Mouse (Mus musculus) neutrophil, adult 5-6 weeks (primary cell): ENCODE measurements around the gene Snx5. TPM values are rescaled to one million over a fixed set of nuclear protein-coding genes. Genes with fewer than 3 reads are reported as not detected.
A peak's percentile ranks its signal among the peaks of the same experiment; 100 is the strongest.

Experiments used
- ATAC-seq: fragments of 151-379, 151-347 bp; 2 replicates; pipeline ENCODE4 v1.8.0; 2017; ENCODE audit warnings: mild to moderate bottlenecking, moderate TSS enrichment; ENCODE audit not compliant: insufficient number of reproducible peaks, poor library complexity, low FRiP score, severe bottlenecking; ENCODE audit errors: extremely low read depth
- total RNA-seq: library from RNA; stranded (forward); fragments of 200-1000 nt; gene quantifications from 2 replicates; pipeline ENCODE4 v1.2.3, GENCODE M21; 2017

Gene Snx5
- total RNA-seq, 1 experiment from 2014 or later = 486 TPM

DNA sequence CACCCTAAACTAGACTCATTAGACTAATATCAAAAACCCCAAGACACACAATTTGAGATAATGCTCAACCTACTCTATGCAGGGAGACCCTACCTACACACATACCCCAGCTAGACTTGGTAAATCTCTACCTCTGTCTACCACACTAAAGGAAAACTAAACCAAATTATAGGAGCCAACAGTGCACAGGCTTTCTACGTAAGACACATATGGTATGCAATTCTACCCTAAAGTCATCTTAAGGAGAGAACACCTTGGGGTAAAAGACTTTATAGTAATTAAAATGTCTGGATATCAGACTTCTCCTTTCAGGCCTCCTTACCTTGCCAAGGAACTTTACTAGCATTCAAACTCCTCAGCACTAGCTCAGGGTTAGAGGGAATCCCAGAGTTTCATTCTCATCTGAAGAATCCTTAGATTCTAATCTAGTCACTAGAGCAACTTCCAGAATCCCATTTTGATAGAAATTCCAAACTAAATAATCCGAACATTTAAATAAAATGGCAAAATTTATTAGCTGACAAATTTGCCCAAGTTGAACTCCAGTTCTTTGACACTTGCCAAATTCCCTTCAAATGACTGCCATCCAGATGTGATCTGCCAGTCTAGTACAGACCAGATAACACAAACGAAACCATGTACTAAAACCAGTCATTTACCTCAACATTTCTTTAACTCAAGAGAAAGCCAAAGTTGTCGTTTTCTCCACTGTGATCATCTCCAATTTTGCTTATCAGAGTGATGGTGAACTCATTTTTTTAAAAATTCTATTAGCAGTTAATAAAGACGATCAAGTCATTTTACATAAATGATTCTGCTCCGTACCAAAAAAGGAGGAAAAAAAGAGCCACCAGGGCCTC, 2.0 kb downstream of the Snx5 start:
- ATAC-seq = no peak

GRCm38 (mm10) chr2:144267731-144268015, 3.0 kb downstream of the Snx5 start:
- peak; percentile 57; the same call in 1 of the 2 replicates for ATAC-seq

- no peak for ATAC-seq
Observed at GRCm38 (mm10) chr2:144267004-144267730, 3.5 kb downstream of the Snx5 start.

DNA sequence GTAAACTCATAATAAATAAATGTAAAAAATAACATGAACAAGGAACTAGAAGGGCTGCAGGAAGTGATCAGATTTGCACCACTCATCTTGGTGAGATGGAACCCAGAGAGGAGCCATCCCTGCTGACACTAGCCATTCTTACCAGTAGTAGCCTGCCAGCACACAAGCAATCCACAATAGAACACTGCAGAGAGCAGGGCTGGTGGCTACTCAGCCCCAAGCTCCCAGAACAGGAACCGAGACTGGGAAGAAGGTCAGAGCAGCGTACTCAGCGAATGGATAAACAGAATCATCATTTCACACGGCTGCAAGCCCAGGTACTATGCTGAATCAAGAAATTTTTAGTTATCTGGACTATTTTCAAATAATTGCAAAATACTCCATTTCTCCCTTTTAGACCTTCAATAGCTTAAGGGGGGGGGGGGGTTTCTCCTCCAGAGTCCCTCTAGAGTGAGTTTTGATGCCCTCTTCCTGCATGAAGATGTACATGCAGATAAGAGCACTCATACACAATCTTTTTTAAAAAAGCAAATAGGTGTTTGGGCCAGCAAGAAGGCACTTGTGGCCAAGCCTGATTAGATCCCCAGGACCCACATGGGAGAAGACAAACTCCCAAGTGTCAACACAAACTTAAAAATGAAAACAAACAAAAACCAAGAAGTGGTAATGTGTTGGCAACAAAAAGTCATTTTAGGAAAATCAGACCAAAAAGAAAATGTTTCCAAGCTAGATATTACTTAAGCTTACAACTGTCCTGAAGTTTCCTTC, 4.6 kb downstream of the Snx5 start:
- ATAC-seq = peak; percentile 8; the same call in 1 of the 2 replicates

DNA sequence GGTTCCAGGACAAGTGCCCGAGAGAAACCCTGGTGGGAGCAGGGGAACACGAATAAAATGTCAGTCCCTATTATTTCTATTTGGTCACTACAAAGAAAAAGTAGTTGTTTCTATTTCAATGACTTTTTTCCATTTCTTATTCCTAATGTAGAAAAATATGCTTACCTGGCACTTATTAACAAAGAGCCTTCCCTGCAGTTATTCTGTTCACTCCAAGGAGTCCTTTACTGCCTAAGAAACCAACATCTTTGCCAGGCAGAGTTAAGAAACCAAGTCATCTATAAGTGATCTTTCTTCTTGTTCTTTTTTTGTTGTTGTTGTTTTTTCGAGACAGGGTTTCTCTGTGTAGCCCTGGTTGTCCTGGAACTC, 5.6 kb downstream of the Snx5 start:
- ATAC-seq = no peak

DNA sequence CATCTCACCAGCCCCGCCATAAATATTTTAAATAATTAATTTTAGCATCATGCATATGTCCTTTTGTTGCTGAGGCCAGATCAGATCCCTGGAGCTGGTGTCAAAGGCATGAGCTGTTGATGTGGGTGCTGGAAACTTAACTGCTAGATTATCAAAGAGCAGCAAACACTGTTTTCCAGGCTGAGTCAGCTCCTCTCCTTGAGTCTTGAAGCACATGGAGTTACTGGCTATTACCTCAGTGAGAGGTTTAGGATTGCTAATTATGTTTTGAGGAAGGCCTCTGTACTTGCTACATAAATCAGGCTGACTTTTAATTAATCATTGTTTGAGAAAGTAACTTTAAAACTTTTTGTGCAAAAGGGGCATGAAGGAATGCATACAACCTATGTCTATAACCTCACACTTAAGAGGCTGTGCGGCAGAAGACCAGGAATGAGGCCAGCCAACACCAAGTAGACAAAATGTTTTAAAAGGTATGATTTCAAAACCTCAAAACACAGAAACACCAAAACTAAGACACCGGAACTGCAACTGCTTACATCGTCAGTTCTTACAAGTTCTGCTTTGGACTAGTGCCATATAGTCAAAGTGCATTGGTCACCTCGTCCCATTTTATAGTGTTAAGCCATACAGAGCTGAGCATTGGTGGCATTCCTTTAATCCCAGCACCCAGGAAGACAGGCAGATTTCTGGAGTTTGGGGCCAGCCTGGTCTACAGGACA, 6.1 kb downstream of the Snx5 start:
- ATAC-seq = no peak

DNA sequence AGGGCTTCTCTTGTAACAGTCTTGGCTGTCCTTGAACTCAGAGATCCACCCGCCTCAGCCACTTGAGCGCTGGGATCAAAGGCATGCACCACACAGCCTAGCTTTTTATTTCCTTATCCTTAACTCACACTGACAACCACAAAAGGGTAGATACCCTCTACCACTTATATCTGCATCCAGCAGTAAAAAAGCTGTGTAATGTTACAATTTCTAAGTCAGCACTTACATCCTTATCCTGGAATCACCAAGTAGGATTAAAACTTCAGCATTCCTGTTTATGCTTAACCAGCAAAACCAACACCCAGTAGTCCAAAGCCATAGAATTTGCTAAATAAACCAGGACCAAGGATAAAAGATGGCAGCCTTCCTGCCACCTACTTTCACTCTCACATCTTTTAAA, 7.9 kb downstream of the Snx5 start:
- no peak for ATAC-seq

DNA sequence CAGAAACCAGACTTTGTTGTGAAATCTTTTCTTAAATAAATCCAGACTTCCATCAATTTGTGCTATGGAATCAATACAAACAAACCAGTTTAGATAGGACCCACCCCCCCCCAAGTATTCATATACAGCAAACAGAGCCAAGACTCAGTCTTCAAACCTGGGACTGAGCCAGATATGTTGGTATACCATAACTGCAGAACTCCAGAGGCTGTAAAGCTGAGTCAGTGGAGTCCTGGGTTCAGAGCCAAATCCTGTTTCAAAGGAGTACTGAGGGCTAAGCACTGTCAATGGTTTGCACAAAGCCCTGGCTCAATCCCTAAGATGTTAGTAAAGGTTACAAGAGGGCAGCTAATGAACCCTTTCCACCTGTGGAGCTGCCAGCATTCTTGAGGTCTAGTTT, 20.6 kb downstream of the Snx5 start:
- no peak for ATAC-seq

GRCm38 (mm10) chr2:144248613-144249376, 21.9 kb downstream of the Snx5 start:
- ATAC-seq = no peak

- peak; percentile 65 for ATAC-seq
Observed at GRCm38 (mm10) chr2:144247337-144247978, 23.2 kb downstream of the Snx5 start.

DNA sequence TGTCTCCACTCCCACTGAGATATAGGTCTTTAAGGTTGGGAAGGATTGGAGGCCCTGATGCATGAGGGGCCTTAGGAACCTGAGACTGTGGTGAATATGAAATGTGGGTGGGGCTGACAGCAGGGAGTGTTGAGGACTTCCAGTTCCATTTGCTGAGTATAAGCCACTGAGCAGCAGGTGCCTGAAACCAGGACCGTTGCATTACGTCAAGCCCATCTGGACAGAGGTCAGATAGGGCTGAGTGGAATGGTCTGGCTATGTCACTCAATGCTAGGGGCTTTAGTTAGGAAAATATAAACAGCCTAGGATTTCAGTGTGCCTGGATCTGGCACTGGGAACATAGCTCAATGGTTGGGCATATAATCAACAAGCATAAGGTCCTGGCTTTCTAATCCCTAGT, 24.4 kb downstream of the Snx5 start:
- no peak for ATAC-seq

GRCm38 (mm10) chr2:144245464-144245863, 25.2 kb downstream of the Snx5 start:
- ATAC-seq = peak; percentile 32

- ATAC-seq = 0 out of 2 replicates have a peak, but pooled peaks have one; percentile 11
Observed at GRCm38 (mm10) chr2:144240095-144240899, 30.4 kb downstream of the Snx5 start.

DNA sequence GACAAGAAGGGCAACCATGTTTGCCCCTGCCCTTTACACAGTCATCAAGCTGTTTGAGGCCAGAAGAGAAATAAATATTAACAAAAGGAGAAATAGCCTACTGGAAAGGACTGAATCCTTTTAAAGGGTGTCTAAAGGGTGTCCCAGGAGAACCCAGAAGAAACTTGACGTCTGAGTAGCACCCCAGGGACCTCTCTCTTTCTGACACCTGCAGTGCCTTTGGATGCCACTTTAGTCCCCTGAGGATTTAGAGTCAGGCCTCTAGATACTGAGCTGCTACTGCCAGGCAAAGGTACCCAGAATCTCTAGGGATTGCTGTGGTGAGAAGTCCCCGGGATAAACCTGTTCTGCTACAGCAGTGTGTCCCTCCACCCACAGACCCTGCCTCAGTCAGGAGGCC, 31.4 kb downstream of the Snx5 start:
- peak; percentile 33; the same call in 1 of the 2 replicates for ATAC-seq

DNA sequence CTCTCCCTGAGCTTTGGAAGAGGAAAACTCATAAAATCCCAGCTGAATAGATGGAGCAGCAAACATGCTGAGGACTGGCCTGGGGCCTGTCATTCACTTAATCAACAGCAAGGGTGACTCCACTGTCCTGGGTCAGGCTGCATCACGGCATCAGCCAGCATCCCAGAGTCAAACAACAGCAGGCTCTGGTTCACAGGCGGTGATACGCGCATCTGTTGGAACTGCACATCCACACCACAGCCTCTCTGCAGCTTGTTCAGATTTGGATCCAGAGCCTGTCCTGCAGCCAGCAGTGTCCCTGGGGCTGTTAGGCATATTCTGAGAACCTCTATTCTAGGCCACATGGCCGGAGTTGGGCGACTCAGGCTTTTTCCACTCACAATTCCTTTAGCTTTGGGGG, 32.4 kb downstream of the Snx5 start:
- no peak for ATAC-seq

GRCm38 (mm10) chr2:144236791-144237584, 33.7 kb downstream of the Snx5 start:
- ATAC-seq = no peak
